Mouse (Mus musculus) erythroblast, adult 5-6 weeks (primary cell): ENCODE data around the gene Rasa2. TPM values are rescaled to one million over a fixed set of nuclear protein-coding genes. Genes with fewer than 3 reads are reported as not detected.
"Not testable (repeated sequence)": the region's sequence is repeated elsewhere in the genome, so short reads cannot be mapped to it uniquely, and the experiment has no call there.

Source experiments
- ATAC-seq: replicated peaks from 2 replicates; pipeline ENCODE4 v1.8.0; 2016; ENCODE audit warnings: moderate number of reproducible peaks, mild to moderate bottlenecking, moderate TSS enrichment, inconsistent platforms; ENCODE audit not compliant: poor library complexity, low FRiP score, severe bottlenecking
- total RNA-seq, 2 experiments: library from RNA; stranded (forward) in 1 of 2; stranded (reverse) in 1 of 2; fragments of 150-400 nt in 1 of 2; fragments of 200-764, 138-1000 nt in 1 of 2; gene quantifications; 2 replicates each; pipeline versions ENCODE4 v1.2.3 to v1.2.4; 2015 to 2017; ENCODE audit warnings: low replicate concordance in 2 of 2

The Rasa2 gene
- total RNA-seq, 2 experiments from 2014 or later: 6.3 to 13.3 TPM

DNA sequence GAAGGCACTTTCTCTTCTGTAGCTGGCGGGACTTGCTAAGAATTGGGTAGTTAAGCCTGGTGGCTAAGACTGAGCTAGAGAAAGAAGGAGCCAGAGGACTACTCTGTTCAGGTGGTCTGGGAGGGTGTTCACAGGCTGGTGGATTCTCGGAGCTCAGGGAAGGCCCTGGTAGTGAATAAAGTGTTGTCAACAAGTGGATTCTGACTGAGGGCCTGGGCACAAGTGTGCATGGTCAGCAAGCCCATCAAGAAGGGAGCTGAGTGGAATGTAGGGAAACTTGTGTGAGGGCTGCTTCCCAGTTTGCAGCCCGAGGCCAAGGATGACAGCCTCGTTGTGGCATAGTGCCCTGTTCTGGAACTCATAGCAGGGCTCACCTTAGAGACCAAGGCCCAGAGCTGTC, 97.2 kb downstream of the Rasa2 start:
- ATAC-seq: no peak

DNA sequence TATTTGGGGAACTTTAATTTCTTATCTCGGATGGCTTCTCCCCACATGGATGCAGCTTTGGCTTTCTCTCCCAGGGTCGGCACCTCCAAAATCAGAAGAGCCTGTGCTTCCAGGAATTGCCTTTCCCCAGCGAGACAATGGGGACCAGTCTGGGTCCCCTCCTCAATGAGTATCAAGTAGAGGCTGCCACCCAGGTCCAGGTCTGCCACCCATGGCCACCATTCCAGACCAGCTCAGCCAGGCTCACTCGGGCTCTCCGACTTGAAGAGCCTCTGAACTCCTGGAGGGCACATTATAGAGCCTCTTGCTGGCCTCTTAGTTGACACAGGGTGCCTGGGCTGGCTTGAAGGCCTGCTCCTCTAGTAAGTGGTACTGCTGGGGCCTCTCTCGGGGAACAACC, 97.9 kb downstream of the Rasa2 start:
- ATAC-seq: no peak

DNA sequence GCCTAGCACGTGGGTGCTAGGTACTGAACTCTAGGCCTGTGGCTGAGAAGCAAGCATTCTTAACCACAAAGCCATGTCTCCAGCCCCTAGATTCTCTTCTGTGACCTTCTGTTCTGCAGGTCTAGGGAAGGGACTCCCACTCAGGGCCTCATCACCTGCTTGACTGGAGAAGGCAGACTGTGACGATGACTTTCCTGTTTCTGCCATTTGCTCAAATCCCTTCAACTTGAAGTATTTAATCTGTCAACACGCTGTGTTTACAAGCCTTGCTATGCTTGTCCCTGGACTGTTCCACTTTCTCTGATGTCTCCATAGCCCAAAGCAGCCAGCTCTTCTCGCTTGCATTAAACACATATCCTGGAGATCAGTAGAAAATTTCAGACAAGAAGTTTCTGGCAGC, 98.9 kb downstream of the Rasa2 start:
- ATAC-seq: no peak

DNA sequence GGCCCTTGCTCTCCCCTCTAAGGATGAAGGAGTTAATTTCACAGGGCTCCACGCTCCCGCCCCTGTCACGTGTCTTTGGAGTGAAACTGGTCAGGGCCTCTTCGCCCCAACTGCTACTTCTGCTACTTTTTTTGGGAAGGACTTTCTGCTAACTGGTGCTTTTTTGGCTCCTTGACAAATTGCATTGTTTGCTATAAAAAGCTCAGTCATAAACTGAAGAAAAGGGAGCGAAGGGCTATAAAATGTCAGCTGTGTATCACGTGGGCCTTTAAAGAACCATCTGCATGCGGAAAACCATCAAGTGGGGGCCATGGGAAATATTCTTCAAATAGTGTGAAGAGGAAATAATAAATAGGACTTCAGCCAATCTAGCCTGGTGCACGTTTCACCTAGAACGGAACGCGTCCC, 100.7 kb downstream of the Rasa2 start:
- ATAC-seq: no peak

DNA sequence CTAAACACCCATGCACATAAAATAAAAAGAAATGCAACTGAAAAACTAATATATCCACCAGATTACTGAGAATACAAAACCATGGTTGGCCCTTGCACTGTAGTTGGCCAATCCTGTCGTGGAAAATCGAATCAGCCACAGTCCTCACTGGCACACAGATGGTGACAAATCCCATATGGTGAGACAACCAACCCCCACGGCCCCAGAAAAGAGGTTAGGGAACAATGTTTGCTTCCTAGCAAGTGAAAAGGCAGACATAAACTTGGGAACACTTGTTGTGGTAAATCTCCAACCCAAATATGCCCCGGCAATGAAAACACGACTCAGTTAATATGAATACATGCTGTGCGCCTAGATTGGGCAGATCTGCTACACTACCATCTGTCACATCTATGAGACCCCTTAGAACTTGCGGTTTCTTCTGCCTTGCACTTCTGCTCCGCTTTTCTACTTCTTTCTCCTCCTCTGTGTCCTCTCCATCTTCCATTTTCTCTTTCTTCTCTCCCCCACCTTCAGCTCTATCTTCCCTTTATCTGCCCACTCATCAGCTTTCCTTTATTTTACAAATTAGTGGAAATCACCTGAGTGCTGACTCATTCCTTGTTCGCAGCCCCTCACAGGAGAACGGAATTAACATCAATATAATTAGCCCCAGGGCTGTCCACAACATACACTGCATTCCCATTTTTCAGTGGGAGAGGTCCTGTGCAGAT, 101.3 kb downstream of the Rasa2 start:
- ATAC-seq: no peak

DNA sequence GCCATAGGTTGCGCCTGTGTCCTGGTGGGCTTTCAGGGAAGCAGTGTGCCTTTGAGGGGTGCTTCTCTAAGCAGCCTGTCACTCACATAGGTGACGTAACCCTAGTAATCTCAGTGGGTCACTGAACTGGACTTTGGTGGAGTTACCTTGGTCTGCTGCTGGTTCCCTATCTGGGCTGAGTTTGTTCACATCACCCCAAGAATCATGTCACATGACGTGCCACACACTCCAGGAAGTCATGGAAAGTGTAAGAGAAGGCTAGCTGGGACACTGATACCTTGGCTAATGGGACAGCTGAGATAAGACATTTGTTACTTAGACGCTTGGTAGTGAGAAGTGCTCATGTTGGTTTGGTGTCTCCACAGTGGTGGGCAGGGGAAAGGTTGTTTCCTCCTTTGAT, 105.4 kb downstream of the Rasa2 start:
- ATAC-seq: no peak

DNA sequence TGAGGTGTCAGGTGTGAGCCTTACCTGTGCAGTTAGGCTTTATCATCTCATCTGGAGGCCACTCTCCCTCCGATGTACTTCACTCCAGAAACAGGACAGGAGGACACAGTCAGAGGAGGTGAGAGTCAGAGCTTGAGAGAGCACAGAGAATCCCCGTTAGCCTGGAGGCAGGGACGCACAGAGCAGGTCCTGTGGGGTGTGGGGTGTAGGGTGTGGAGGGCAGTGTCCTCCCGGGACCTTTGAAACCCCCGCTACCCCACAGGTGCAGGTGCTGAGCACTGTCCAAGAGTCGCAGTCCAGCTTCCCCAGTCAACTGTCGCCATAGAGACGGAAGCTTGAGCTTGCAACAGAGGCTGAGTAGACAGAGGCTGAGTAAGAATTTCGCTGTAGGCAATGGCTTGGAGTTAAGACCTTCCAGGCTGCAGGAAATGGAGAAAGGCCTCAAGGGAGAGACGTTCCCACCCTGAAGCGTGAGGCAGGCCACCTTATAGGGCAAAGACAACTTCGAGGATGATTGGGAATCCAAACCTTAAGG, 106.4 kb downstream of the Rasa2 start, which contains the start of gene Gm28729:
TSS of gene Gm28729 (minus strand) at position 293 of the 535 bp plus-strand sequence.
- ATAC-seq: no peak

DNA sequence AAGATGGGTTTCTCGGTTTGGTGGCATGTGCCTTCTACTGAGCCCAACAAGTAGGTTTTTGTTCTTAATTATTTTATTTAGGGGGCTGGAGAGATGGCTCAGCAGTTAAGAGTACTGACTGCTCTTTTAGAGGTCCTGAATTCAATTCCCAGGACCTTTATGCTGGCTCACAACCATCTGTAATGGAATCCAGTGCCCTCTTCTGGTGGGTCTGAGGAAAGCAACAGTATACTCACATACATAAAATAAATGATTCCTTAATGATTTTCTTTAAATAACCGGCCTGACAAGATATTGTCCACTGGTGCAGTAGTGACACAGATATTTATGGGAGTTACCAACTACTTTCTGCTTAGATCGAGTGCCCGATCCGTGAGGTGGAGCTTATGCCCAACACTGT, 108.3 kb downstream of the Rasa2 start:
- no peak for ATAC-seq

DNA sequence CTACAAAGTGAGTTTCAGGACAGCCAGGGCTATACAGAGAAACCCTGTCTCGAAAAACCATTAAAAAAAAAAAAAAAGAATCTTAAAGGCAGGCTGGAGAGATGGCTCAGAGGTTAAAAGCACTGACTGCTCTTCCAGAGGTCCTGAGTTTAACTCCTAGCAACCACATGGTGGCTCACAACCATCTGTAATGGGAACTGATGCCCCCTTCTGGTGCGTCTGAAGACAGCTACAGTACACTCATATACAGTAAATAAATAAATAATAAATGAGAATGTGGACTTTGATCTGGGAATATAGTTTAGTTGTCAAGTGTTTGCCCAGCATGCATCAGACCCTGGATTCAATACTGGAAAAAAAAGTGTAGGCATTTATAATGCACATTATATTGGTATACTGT, 109.8 kb downstream of the Rasa2 start:
- not testable (repeated sequence) for ATAC-seq

DNA sequence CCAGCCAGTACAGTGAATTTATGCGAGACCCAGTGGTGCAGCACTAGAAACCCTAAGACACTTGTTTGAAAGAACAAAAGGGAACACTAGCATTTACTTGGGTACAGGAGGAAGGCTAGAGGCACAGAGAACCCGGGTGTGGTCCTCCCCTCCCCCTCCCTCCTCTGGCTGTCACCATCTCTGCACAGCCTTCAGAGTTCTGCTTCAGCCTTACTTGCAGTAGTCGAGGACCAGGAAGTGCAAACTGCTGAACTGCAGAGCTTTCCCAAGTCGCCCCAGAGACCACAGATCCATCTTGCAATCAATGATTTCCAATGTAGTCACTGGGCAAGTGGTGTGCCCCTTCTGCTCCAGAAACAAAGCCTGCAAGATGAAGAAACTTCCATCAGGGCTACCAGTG, 114.0 kb downstream of the Rasa2 start:
- ATAC-seq: no peak

DNA sequence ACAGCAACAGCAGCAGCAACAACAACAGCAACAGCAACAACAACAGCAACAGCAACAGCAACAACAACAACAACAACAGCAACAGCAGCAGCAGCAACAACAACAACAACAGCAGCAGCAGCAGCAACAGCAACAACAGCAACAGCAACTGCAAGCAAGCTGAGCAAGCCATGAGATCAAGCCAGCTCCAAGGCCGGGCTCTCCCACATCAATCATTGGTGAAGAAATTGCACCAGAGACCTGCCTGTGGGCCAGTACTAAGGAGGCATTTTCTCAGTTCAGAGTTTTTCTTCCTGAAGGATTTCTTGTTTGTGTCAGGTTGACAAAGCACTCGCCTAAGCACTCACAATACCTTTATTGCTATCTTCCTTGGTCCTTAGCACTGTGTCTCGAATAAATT, 114.6 kb downstream of the Rasa2 start:
- ATAC-seq: no peak

DNA sequence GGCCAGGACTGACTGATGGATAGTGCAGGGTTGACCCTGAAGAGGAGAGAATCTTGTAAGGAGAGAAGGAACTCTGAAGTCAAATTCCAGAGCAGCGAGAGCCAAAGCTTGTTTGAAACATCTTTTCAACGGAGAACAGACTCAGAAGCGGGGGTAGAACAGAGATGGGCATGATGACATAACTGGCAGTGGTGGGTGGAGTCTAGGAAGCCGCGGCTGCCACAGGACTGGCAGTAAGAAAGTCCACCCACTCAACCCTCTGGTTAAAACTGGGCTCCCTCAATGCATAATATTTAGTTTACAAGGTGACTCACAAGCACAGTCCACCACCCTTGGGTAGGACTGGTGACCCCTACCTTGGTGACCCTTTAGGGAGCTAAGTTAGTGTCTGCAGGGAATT, 115.7 kb downstream of the Rasa2 start:
- ATAC-seq: no peak

DNA sequence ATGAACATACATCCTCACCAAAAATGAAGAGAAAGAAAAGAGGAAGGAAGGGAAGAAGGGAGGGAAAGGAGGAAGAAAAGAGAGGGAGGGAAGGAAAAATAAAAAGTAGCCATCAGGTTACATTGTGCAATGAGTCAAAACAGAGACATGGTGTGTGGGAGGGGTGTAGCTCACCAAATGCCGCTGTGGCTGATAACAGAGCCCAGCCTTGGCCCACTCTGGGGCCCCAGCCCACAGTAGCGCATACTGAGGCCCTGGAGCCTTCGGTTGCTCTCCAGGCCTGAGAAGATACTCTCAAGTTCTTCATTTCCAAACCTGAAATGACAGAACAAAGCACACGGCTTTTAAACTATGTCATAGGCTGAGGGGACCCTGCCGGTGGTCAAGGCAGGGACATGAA, 117.1 kb downstream of the Rasa2 start:
- no peak for ATAC-seq

DNA sequence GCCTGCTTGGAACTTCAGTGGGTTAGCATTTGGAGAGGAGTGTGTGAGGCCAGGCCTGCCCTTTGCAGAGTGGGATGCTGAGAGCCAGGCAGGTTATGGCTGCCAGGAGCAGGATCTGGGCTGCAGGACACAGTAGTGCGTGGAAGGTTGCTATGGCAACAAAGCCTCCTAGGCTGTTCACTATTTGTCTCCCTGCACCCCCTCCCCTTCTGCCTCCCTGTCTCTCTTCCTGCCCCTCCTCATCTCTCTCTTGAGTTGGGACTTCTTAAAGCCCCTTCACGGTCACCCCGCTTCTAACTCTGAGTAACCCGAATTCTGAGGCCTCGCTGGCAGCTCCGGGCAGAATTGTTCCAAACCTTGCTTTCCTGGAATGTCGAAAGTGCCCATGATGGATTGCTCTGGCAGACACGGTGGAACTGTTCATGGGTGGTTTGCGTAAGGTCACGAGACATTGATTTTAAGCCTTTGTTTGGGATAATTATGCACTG, 125.4 kb downstream of the Rasa2 start:
- ATAC-seq: no peak

DNA sequence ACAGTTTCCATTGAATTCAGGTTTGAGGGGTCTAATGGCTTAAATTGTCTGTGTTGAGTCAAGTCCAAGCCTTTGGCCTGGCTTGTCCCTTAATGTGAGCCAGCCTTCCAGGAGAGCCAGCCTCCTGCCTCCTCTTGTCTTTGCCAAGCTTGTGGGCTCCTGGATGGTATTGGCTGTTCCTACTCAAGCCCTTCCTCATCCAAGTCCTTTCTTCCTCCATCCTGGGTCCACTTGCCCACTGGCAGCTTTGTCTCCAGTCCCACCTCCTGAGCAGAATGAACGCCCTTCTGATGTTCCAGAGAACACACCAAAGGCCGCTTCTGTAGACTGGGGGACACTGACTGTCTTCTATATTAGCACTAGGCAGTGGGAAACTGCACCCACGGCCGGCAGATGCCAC, 126.3 kb downstream of the Rasa2 start:
- ATAC-seq: no peak

DNA sequence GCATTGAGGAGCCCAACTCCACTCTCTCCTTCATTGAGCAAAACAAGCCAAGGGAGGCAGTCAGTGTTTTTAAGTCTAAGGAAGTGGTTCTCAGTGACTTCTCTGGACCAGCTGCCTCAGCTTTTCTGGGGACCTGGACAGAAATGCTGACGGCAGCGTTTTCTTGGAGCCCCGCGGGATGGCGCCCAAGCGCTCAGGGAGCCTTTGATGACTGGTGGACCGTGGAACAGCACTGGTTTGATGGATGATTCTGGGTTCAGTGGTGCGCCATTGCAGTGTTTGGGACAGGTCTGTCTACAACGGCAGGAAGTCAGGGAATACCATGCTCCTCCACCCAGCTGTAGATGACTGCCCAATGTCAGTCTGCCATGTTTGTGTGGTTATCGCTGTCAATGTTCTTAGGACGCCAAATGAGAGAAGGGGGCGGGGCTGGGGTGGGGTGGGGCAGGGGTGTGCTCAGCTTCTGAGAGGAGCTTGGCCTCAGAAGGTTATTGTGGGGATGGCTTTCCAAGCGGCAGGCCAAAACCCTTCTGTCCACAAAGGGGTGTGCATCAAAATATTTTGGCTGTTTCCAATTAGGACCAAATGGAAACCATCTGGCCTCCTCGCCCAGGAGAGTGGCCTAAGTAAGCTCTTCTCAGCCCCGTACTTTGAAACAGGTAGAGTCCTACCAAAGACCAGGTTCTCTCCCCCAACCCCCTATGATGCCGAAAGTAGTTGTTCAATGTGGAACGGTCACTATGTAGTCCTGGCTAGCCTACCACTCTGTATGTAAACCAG, 127.1 kb downstream of the Rasa2 start:
- no peak for ATAC-seq

DNA sequence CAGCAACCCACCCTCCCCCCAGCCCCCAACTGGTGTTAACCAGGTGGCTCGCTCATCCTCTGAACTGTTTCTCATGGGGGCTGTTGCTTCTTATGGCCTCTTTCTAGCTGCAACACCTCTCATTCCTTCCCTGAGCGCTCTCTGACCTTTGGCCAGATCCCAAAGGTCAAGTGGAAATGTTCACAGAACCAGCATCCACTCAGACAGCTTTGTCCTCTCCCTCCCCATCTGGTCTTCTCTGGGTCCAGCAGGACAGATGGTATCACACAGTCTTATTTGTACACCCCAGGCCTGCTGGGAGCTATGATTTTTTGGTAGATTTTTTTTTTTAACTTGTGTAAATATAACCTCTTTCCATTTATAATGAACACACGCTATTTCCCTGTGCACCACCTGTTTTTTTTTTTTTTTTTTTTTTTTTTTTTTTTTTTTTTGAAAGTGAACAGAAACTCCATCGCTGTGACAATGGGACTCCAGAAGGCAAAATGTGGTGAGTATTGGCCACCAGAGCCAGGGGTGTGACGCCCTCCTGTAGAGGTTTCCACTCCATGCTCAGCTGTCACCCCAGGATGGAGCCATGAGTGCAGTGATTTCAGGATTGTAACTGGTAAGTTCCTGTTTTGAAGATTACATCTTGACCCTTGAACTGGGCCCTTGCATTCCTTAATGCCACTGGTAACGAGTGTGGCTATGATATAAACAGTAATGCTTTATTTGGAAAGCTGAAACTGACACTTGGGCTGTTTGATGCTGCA, 128.4 kb downstream of the Rasa2 start:
- ATAC-seq: no peak

DNA sequence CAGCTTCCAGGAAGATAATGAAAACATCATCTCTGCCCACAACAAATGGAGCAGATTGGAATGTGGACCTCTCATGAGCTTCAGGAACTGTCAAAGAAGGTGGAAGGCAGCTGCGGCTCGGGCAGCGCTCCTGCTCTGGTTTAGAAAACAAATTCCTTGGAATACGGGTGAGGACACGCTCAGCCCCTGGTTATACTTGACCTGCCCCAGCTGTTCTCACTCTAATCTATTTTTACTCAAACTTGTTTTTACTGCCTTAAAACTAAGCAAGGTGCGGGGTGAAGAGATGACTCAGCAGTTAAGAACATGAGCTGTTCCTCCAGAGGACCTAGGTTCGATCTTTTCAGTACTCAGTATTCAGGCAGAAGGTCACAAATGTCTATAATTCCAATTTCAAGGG, 130.2 kb downstream of the Rasa2 start:
- ATAC-seq: no peak

DNA sequence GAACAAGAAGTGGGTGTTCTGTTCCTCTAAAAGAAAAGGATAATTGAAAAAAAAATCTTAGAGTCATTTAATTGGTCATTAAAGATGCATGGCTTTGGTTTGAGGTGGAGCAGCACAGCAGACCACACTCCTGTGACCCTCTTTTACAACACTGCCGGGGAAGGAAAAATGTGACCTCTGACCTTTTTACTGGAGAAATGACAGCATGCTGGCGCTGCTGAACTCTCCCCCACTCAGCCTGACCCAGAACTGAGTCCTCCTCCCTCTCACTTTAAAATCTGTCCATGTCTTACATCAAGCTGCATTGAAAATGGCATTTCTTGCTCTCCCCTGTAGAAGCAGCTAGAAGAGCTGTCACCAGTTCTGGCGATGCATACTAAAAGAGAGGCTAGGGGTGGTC, 138.2 kb downstream of the Rasa2 start:
- no peak for ATAC-seq

DNA sequence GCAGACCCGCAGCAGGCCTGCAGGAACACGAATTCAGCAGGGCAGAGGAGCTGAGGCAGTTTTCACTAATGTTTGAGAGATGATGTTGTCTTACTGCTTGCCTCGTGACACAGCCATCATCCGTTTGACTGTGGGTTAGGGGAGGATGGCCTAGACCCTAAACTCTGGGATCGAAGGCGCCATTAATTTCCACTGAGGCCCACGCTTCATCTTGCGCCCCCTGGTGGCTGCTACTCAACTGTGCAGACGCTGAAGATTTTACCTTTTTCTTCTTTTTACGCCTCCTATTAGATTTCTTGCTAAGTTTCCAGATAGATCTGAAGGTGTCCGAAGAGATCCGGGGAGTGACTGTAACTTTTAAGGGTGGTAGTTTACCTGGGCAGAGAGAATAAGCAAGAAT, 139.6 kb downstream of the Rasa2 start:
- ATAC-seq: peak; percentile 78
